Mouse (Mus musculus) left cerebral cortex, postnatal 14 days (tissue): ENCODE data around the gene Tlr8. TPM values are rescaled to one million over a fixed set of nuclear protein-coding genes. Genes with fewer than 3 reads are reported as not detected.
"Not testable (repeated sequence)": the region's sequence is repeated elsewhere in the genome, so short reads cannot be mapped to it uniquely, and the experiment has no call there.

Experiments used
- DNase-seq, 2 experiments: peaks; one replicate each; pipeline ENCODE4 v3.0.0; 2021 to 2022; ENCODE audit warnings: low spot score in 2 of 2, mixed read lengths in 1 of 2
- intact Hi-C: fragments of 180-260 bp; cut with DNase I; formaldehyde crosslinking; loops from one replicate; pipeline ENCODE4 v1.15.1; 2025
- long read RNA-seq, 2 experiments: library from polyadenylated mRNA; stranded (forward); transcript quantifications; one replicate each; pipeline ENCODE4 v2.0.0; 2021
- total RNA-seq, 2 experiments: library from RNA; stranded (reverse); gene quantifications; 2 replicates each; pipeline ENCODE4 v1.2.3; 2021

Gene Tlr8
- total RNA-seq: under 1 TPM; 0.13 TPM
- long read RNA-seq, experiment 1: 0 reads
- long read RNA-seq, experiment 2: 0 reads

DNA sequence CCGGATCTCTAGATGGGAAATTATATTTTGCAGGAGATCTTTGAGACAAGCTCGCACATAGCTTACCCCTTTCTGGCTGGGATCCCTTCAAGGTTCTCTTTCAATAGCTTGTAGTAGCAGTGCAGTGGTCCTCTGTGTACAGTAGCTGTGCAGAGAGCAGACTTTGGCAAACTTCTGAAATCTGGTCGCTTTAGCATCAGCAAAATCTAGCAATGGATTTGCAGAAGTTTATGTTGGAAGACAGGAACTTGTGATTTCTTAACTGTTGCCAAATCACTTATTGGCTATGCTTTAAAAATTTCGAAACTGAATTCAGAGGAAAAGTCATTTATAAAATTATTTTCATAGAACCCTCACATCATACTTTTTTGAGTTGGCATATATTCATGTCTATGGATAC lies at the start of gene Tlr8:
Tlr8 (minus strand) TSS at position 244 of the 400 bp plus-strand sequence.
- no peak for DNase-seq
- intact Hi-C loops: no loop called here

DNA sequence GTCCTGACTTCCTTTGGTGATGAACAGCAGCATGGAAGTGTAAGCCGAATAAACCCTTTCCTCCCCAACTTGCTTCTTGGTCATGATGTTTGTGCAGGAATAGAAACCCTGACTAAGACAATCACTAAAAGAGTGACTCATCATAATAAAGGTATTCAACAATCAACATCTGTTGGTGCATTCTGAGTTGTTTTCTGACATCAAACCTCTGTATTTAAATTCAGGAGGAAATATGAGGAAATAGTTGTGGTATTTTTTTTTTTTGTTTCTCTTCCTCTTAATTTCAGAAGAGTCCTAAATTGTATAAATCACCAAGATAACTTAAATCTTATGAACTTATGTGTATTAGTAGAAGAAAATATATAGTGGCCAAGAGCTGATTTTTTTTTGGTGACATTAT lies 37.9 kb upstream of the Tlr8 start:
- DNase-seq, intact Hi-C loops: not testable (repeated sequence)

DNA sequence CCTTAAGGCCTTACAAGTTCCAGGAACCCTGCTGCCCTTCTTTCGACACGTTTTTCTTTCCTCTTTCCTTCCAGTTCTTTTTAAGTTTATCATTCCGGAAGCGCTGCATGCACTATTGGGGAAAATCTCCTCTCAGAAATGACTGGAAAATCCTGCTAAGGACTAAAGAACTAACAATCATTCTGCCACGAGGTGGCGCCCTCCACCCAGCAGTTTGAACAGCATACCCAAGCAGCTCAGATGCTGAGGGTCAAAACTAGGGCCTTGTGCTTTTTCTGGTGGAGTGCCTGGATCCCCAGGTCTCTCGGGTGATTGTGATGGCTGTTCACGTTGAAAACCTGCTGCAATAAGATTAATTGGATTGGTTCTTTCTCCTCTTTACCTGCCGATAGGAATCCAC lies 12.8 kb upstream of the Tlr8 start:
- intact Hi-C loops: loop anchor here (10.0 kb wide), 1 partner anchor 1658 kb away; no protein-coding TSS in a partner anchor
- DNase-seq: peak; percentile 57 to 81

DNA sequence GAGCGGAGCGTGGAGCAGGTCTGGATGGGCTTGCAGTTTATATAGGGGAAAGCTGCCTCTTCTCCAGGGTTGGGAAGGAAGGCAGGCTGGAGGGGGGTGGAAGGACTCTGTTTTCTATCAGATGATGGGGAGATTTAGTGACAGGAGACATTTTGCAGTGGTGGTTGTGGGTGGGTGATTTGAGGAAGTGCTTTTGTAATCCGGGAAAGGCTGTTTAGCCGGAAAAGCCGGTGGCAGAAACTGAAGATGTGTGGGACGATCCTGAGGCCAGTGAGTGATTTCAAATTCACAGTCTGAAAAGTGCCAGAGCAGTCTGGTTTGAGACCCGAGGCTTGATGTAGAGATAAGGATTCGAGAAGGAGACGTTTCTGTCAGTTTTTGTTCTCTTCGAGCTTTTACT lies 12.4 kb upstream of the Tlr8 start:
- peak in 1 of 2 experiments; percentile 2 for DNase-seq
- intact Hi-C loops: loop anchor here (10.0 kb wide), 1 partner anchor 1658 kb away; no protein-coding TSS in a partner anchor

DNA sequence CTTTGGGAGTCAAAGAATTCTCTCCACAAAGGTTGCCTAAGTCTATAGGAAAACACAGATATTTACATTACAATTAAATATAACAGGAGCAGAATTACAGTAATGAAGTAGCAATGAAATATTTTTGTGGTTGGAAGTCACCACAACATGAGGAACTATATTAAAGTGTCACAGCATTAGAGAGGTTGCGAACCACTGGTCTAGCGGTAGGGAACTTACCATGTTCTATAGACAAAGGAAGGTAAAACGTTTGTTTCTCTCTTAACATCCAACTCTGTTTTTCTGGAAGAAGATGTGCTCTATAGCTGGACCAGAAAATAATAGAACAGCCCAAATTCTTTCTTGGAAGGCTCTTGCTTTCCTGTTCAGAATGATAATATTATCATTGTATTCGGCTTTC lies 599 bp downstream of the Tlr8 start:
- DNase-seq: no peak
- intact Hi-C loops: no loop called here

DNA sequence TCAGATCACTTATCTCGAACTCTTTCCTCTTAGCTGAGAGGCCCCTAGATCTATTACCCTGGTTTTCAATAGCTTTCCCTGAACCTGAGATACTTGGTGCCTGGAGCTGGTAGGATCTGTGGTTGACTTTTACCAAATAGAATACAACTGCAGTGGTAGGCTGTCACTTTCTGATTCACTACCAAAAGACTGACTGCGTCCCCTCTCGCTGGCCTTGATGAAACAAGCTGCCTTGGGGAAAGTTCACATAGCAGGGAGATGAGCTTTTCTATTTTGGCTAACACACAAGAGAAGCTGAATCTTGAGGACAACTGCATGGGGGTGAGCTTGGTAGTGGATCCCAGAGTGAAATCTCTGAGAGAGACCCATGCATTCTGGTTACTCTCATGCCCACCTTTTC lies 22.4 kb downstream of the Tlr8 start:
- intact Hi-C loops: no loop called here

DNA sequence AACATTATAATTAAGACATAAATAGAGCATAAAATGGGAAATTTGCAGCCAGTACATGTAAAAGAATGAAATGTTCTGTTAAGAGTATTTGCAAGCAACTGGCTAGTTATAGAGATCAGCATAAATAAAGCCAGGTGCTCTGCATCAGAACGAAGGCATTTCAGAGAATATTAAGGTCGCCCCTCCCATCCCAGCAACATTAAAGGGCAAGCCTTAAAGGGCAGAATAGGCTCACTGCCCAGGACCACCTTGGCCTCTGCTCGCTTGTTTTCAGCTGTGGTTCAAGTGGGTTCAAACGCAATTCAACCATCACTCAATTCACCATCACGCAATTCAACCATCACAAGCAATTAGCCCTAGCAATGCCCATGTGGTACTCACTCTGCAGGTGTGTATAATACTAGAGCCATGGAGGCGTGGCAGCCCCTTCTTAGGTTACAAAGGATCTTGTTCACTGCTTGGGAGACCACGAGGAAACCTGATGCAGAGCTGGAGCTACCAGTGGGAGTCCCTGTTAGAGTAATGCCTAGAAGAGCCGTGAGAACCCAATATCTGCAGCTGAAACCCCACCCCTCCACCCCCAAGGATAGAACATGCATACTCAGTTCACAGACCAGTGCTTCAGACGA lies 24.7 kb downstream of the Tlr8 start:
- intact Hi-C loops: loop anchor here (10.0 kb wide), 1 partner anchor 1075 kb away; no protein-coding TSS in a partner anchor
- DNase-seq: no peak

More for the DNA sequence above, 22.4 kb downstream of the Tlr8 start:
- no peak for DNase-seq

DNA sequence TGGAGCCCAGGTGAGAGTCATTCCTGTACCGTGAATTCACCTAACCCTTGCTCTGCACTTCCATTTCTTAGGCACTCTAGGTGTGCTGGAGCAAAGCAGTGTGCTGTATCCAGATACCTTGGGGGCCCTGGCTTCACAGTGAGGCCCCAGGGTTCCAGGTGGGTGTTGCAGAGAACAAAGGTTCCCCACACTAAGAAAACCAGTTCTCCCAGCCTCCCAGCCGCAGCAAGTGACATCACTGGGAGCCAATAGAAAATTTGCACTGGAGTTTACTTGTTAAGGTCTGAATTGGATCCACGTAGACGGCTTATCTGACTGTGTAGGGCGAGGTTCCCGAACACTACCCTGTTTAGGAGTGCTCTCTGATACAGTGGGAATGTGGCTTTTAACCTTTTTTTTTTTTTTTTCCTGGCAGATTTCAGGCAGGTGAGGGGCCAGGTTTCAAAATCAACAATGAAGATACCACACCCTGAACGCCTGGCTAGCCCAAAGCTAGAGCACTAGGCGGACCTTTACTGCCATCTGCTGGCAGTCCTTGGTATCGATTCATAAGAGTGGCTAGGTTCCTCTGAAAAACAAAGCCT lies 30.9 kb downstream of the Tlr8 start:
- peak; percentile 47 to 85 for DNase-seq
- intact Hi-C loops: loop anchor here (1.0 to 10.0 kb wide), 2 partner anchors 572 to 1068 kb away; no protein-coding TSS in a partner anchor

DNA sequence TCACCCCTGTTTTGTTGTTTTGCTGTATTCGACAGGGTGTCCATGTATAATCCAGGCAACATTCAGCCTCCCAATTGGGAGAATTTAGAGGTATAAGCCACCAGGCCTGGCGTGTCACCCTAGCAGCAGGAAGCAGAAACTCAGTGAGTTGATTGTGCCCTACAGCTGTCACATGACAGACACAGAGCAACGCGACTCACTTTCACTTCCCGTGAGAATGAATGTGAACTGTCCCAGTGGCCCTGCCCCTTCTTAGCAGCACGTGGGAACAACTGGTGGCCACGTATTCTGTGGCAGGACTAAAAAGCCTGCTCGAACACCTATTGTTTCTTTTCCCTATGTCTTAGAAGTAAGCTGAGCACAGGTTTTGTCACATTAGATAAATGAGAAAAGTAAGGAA lies 33.0 kb downstream of the Tlr8 start:
- intact Hi-C loops: loop anchor here (10.0 kb wide), 1 partner anchor 1066 kb away; no protein-coding TSS in a partner anchor
- peak in 1 of 2 experiments; percentile 12 for DNase-seq

DNA sequence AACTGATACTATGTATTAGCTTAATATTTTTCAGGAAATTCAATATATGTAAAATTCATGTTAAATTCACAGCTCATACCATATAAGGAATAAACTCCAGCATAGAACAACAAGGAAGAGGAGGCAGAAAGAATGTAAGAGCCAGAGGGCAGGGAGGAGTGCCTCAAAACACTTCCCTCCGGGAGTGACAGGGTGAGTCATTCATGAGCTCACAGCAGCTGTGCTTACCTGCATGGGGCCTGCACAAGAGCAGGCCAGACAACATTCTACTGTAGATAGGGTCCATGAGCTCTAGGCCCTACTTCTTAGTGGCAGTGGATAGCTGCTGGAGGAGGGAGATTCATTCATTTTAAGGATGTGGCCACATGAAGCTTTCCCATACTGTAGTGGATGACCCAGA lies 34.3 kb downstream of the Tlr8 start:
- intact Hi-C loops: loop anchor here (10.0 kb wide), 1 partner anchor 1065 kb away; no protein-coding TSS in a partner anchor
- no peak for DNase-seq

DNA sequence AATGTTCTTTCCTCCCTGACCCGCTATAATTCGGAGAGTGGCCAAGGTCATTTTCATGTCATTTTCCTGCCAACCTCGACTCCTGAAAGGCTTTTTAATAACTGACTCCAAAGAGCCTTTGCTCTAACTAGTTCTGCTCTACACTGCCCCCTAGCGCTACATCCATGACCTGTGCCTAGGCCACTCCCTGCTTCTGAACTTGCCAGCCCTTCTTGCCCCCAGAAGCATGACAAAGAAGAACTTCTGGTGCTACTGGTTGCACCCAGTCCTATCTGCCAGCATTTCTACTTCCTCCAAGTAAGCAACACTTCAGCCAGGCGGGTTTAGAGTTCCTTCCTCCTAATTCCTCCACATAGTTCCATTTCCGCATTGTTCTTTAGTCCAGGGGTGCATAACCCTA lies 34.9 kb downstream of the Tlr8 start:
- peak; percentile 31 to 57 for DNase-seq
- intact Hi-C loops: no loop called here

DNA sequence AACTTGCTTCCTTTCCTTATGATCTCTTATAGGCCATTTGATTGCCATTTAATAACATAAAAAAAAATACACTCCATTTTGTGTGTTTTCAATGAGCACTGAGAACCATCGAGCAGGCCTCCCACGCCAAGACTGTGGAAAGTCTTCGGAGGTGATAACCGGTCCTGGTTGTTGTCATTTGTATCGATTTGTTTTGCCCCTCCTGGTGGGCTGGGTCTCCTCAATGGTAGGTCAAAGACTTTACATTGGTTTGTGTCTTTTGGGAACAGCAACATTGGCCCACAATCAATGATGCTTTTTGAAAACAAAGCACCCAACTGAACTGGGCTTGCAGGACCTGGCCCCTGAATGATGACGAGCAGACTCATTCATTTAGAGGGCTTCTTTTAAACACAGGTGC lies 36.4 kb downstream of the Tlr8 start:
- intact Hi-C loops: no loop called here
- no peak for DNase-seq

DNA sequence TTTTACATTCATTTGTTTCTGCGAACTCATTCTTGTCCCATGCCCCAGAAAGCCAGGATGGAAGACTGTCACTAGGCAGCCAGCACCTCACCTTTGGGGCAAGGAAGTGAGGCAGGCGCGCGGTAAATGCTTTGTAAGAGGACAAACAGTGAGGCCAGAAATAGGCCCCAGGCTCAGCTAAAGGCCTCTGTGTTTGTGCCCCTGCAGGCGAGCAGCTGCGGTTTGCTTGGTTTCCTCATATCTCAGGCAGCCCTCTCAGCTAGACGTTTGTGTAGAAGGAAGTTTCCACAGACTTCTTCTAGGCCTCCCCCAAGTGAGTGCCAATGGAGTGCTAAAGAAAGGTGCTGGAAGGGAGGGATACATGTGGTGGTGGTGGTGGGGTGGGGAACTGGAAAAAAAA lies 37.0 kb downstream of the Tlr8 start:
- intact Hi-C loops: no loop called here
- no peak for DNase-seq

DNA sequence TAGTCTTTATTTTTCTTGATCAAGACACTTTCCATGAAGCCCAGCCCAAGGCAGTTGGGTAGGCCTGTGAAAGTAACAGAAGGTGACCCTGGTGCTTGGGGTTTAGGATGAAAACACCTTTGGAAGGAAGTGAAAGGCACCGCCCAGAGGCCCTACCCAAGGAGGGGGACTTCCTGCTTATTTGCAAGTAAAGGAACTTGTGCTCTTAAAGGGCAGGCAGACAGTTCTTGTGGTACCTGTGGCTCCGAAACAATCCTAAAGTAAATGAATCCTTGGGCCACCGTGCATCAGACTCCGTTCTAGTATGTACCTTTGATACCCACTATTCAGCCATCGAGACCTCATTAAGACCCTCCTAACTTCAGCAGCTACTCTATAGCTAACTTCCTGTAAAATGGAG lies 37.6 kb downstream of the Tlr8 start:
- DNase-seq: no peak
- intact Hi-C loops: no loop called here

DNA sequence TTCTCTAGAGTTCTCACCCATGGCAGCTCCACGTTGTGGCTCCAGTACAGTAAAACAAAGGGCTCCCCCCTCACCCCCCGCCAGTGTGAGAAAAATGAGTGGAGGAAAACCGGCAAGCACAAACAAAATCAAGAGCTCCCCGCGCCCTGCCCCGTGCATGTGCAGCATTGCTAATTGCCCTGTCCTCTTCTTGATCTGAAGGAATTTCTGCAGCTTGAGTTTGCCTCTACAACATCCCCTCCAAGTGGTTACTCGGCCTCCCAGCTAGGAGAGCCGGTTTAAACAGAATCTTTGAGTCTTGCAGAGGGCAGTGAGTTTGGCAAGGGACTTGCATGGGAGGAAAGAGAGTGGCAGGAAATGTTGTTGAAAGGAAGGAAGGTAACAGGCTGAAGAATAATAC lies 51.4 kb downstream of the Tlr8 start:
- intact Hi-C loops: no loop called here
- DNase-seq: peak in 1 of 2 experiments; percentile 35

DNA sequence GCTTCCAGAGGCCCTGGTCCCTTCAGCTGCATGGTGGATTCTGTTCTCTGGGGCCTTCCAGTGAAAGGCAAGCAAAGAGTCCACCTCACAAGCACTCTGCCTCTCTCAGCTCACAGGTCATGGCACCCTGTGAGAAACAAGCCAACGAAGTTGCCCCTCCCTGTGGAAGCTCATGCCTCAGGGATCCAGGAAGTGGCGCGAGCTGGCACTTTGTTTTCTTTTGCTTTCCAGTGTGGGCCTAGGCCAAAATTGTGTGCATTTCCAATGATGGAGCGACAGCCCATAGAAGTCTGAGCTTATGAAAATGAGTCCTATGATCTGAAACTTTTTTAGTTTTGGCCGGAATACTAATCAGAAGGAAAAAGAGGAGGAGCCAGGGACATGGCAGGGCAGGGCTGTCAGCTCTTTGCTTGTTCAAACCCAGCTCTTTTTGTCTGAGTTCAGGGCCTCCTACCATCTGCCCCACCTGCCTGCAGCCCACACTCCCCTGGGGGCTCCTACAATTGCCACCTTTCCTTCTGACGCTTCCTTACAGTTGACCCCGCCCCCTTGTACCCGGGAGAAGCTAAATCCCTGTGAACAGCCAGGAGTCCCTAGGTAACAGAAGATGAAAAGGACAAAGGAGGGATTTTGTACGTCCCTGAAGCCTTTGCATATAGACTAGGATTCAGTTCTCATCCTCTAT lies 52.1 kb downstream of the Tlr8 start:
- intact Hi-C loops: no loop called here
- no peak for DNase-seq

DNA sequence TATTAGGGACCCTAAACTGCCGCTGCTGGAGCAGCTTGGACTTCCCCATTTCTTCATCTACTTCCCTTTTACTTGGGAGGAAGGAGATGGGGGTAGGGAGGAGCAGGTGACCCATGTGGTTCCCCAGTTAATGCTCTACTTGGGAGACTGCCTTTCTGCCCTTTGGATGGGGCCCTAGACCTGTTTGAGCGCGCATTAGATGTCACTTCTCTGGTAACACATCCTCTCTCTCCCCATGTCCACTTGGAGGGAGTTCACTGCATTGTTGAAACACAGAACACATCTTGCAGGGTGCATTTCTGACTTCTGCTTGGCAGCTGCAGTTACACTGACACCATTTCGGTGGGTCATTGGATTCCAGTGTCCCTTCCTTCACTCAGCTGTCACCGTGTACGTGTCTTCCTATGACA lies 53.8 kb downstream of the Tlr8 start:
- DNase-seq: peak in 1 of 2 experiments; percentile 22
- intact Hi-C loops: no loop called here

DNA sequence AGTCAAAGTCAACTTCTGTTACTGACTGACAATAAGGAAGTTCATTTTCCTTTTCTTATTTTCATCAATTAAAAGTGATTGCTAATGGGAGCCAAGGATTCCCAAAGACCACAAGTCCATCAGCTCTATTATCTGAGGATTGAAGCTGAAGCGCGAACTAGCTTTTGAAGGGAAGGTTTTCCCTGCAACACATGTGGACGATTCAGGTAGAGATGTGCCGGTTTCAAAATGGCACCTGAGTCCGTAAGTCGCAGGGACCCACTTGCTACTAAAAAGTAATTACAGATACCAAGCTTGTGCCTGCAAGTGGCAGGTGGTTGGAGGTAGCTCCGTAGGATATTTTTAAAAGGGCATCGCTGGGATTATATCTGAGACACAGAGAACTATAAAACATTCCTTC lies 54.3 kb downstream of the Tlr8 start:
- DNase-seq: no peak
- intact Hi-C loops: loop anchor here (10.0 kb wide), 3 partner anchors 105 to 545 kb away; no protein-coding TSS in a partner anchor

DNA sequence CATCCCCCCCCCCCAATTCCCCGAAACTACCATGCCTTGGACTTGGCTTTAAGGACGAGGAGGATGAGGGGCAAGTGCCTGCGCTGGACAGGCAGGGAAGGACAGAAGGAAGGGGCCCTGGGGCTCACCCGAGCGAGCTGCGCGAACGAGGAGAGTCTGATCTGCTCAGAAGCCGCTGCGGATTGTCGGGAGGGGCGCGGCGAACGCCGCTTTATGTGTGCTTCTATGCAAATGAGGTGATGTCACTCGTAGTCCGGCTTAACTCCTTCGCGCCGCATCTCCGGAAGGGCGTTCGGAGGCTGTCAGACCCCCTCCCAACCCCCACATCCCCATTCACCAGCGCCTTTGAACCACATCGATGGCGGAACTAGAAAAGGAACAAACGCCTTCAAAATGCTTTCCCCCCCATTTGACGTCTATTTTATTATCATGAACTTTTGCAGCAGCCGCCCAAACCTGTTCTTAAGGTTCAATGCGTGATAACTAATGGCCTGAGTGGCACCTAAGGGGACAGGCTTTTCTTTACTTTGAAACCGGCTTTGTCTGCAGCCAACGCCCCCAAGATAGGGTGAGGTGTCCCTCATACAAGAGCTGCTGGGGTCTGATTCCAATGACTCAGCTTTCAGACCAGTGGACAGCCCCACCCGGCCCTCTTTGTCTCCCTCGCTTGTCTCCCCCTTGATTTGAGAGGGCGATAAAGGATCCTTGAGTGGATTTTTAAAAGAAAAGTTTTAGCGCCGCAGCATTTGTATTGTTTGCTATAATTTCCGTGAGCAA lies 55.0 kb downstream of the Tlr8 start, which contains the start of gene Tmsb4x:
Tmsb4x (minus strand) TSS at position 338 of the 777 bp plus-strand sequence.
- DNase-seq: peak; percentile 82 to 84
- intact Hi-C loops: loop anchor here (10.0 kb wide), 3 partner anchors 104 to 544 kb away; no protein-coding TSS in a partner anchor
